Mouse (Mus musculus) CH12.LX (cell line): ENCODE data around the gene Pycr2. TPM values are rescaled to one million over a fixed set of nuclear protein-coding genes. Genes with fewer than 3 reads are reported as not detected.
"Not testable (repeated sequence)": the region's sequence is repeated elsewhere in the genome, so short reads cannot be mapped to it uniquely, and the experiment has no call there.

Experiments used
- DNase-seq: peaks from one replicate; pipeline ENCODE4 v3.0.0-alpha.2; 2013; ENCODE audit errors: extremely low read depth
- H3K27ac ChIP-seq: 2 replicates; pipeline ENCODE4 v1.5.1; 2012; ENCODE audit warnings: low read depth, mild to moderate bottlenecking, control low read depth, moderate library complexity; ENCODE audit not compliant: insufficient read depth
- H3K27me3 ChIP-seq: replicated peaks from 2 replicates; pipeline ENCODE3; 2012; ENCODE audit warnings: inconsistent platforms
- H3K36me3 ChIP-seq, 2 experiments: replicated peaks in 1 of 2; 2 replicates each; pipeline versions ENCODE3 to v1.6.1; 2012; ENCODE audit warnings: inconsistent platforms in 1 of 2, low read length in 1 of 2, mild to moderate bottlenecking in 1 of 2, mixed read lengths in 1 of 2, moderate library complexity in 1 of 2; ENCODE audit not compliant: control insufficient read depth in 1 of 2, insufficient read depth in 1 of 2
- H3K4me1 ChIP-seq, 2 experiments: 2 replicates each; pipeline ENCODE4 v1.6.1; 2012; ENCODE audit warnings: inconsistent platforms in 1 of 2, moderate library complexity in 1 of 2; ENCODE audit not compliant: insufficient read depth in 2 of 2, control insufficient read depth in 1 of 2
- H3K4me2 ChIP-seq: 2 replicates; pipeline ENCODE4 v1.6.1; 2012; ENCODE audit warnings: low read depth, mild to moderate bottlenecking, control low read depth; ENCODE audit not compliant: poor library complexity, insufficient read depth, severe bottlenecking
- H3K4me3 ChIP-seq, 3 experiments: fragments of 150-350 bp in 1 of 3; sonication (generic) in 1 of 3; replicated peaks in 1 of 3; 2 replicates each; pipeline versions ENCODE3 to v1.5.1; 2011 to 2012; ENCODE audit warnings: low read depth in 2 of 3, low read length in 2 of 3, mild to moderate bottlenecking in 2 of 3, moderate library complexity in 2 of 3, control low read depth in 1 of 3, improper control_type of control experiment in 1 of 3, inconsistent platforms in 1 of 3, mixed read lengths in 1 of 3; ENCODE audit not compliant: poor library complexity in 1 of 3
- H3K79me2 ChIP-seq: replicated peaks from 2 replicates; pipeline ENCODE4 v1.6.1; 2012; ENCODE audit warnings: mild to moderate bottlenecking, moderate library complexity; ENCODE audit not compliant: control insufficient read depth, poor library complexity, insufficient read depth, severe bottlenecking; ENCODE audit errors: extremely low read depth
- H3K9ac ChIP-seq: 2 replicates; pipeline ENCODE4 v1.6.1; 2012; ENCODE audit warnings: low read depth, mild to moderate bottlenecking, control low read depth, moderate library complexity; ENCODE audit not compliant: insufficient read depth
- H3K9me3 ChIP-seq: replicated peaks from 2 replicates; pipeline ENCODE3; 2012; ENCODE audit warnings: low read length, inconsistent platforms, mixed read lengths
- BHLHE40 ChIP-seq: IDR thresholded peaks from 2 replicates; pipeline ENCODE4 v1.6.1; 2011; ENCODE audit warnings: mild to moderate bottlenecking, low read depth, low read length, improper control_type of control experiment
- CHD1 ChIP-seq: IDR thresholded peaks from 2 replicates; pipeline ENCODE4 v1.6.1; 2012; ENCODE audit warnings: low read depth, low read length, improper control_type of control experiment, inconsistent platforms
- CTCF ChIP-seq, 2 experiments: IDR thresholded peaks in 1 of 2; conservative IDR thresholded peaks in 1 of 2; 2 replicates each; pipeline ENCODE4 v1.5.1; 2011 to 2012; ENCODE audit warnings: low read depth in 2 of 2, low read length in 2 of 2, improper control_type of control experiment in 1 of 2, inconsistent platforms in 1 of 2, mild to moderate bottlenecking in 1 of 2, moderate library complexity in 1 of 2
- E2F4 ChIP-seq: IDR thresholded peaks from 2 replicates; pipeline ENCODE4 v1.6.1; 2011; ENCODE audit warnings: low read depth, low read length, improper control_type of control experiment; ENCODE audit not compliant: insufficient replicate concordance
- EP300 ChIP-seq: IDR thresholded peaks from 2 replicates; pipeline ENCODE4 v1.6.1; 2011; ENCODE audit warnings: low read length, improper control_type of control experiment
- ETS1 ChIP-seq: conservative IDR thresholded peaks from 2 replicates; pipeline ENCODE4 v1.6.1; 2012; ENCODE audit warnings: low read depth, mild to moderate bottlenecking, inconsistent platforms, low read length, improper control_type of control experiment, moderate library complexity
- HCFC1 ChIP-seq: IDR thresholded peaks from 2 replicates; pipeline ENCODE4 v1.6.1; 2012; ENCODE audit warnings: low read depth, mild to moderate bottlenecking, inconsistent platforms, low read length, improper control_type of control experiment
- JUN ChIP-seq: IDR thresholded peaks from 2 replicates; pipeline ENCODE4 v1.6.1; 2011; ENCODE audit warnings: low read depth, mild to moderate bottlenecking, low read length, improper control_type of control experiment, moderate library complexity; ENCODE audit not compliant: insufficient read depth
- KAT2A ChIP-seq: IDR thresholded peaks from 2 replicates; pipeline ENCODE4 v1.6.1; 2012; ENCODE audit warnings: low read length, improper control_type of control experiment, inconsistent platforms; ENCODE audit not compliant: insufficient replicate concordance
- MAFK ChIP-seq: IDR thresholded peaks from 2 replicates; pipeline ENCODE4 v1.6.1; 2011; ENCODE audit warnings: low read length, improper control_type of control experiment; ENCODE audit not compliant: insufficient replicate concordance
- MAX ChIP-seq: IDR thresholded peaks from 2 replicates; pipeline ENCODE4 v1.6.1; 2011; ENCODE audit warnings: low read length, improper control_type of control experiment
- MEF2A ChIP-seq: IDR thresholded peaks from 2 replicates; pipeline ENCODE4 v1.6.1; 2014; ENCODE audit warnings: low read depth, mild to moderate bottlenecking, inconsistent platforms, low read length, improper control_type of control experiment, borderline replicate concordance
- MXI1 ChIP-seq: IDR thresholded peaks from 2 replicates; pipeline ENCODE4 v1.6.1; 2011; ENCODE audit warnings: mild to moderate bottlenecking, low read depth, low read length, improper control_type of control experiment
- NELFE ChIP-seq: IDR thresholded peaks from 2 replicates; pipeline ENCODE4 v1.6.1; 2011; ENCODE audit warnings: low read depth, low read length, improper control_type of control experiment
- PAX5 ChIP-seq: IDR thresholded peaks from 2 replicates; pipeline ENCODE4 v1.6.1; 2012; ENCODE audit warnings: low read length, inconsistent platforms, mixed read lengths
- RAD21 ChIP-seq: IDR thresholded peaks from 2 replicates; pipeline ENCODE4 v1.6.1; 2011; ENCODE audit warnings: low read depth, mild to moderate bottlenecking, low read length, improper control_type of control experiment, moderate library complexity
- RCOR1 ChIP-seq: conservative IDR thresholded peaks from 2 replicates; pipeline ENCODE4 v1.6.1; 2012; ENCODE audit warnings: low read depth, mild to moderate bottlenecking, inconsistent platforms, low read length, improper control_type of control experiment
- SIN3A ChIP-seq: IDR thresholded peaks from 2 replicates; pipeline ENCODE4 v1.6.1; 2012; ENCODE audit warnings: low read length, improper control_type of control experiment, inconsistent platforms
- TBP ChIP-seq: conservative IDR thresholded peaks from 2 replicates; pipeline ENCODE4 v1.6.1; 2011; ENCODE audit warnings: low read depth, low read length, improper control_type of control experiment
- TCF12 ChIP-seq: IDR thresholded peaks from 2 replicates; pipeline ENCODE4 v1.6.1; 2014; ENCODE audit warnings: low read depth, mild to moderate bottlenecking, inconsistent platforms, low read length, improper control_type of control experiment
- USF1 ChIP-seq: IDR thresholded peaks from 2 replicates; pipeline ENCODE4 v1.6.1; 2014; ENCODE audit warnings: low read depth, mild to moderate bottlenecking, inconsistent platforms, low read length, improper control_type of control experiment
- ZKSCAN1 ChIP-seq: IDR thresholded peaks from 2 replicates; pipeline ENCODE4 v1.6.1; 2012; ENCODE audit warnings: low read depth, inconsistent platforms, low read length, improper control_type of control experiment, borderline replicate concordance
- ZMIZ1 ChIP-seq: IDR thresholded peaks from 2 replicates; pipeline ENCODE4 v1.6.1; 2012; ENCODE audit warnings: low read depth, mild to moderate bottlenecking, inconsistent platforms, low read length, improper control_type of control experiment
- ZNF384 ChIP-seq: IDR thresholded peaks from 2 replicates; pipeline ENCODE4 v1.6.1; 2012; ENCODE audit warnings: low read depth, low read length, improper control_type of control experiment, inconsistent platforms
- dilution Hi-C: fragments of 300-500 bp; cut with MboI; formaldehyde crosslinking; loops from 2 replicates; pipeline ENCODE4 v1.14.3; 2020; ENCODE audit warnings: low sequenced_read_pairs; ENCODE audit not compliant: extremely low pct_unique_long_range_greater_than_20kb, extremely low pct_ligation_motif_present
- in situ Hi-C: fragments of 300-500 bp; cut with MboI; formaldehyde crosslinking; loops from 3 replicates; pipeline ENCODE4 v1.14.3; 2019; ENCODE audit warnings: low sequenced_read_pairs, low pct_ligation_motif_present, low pct_unique_long_range_greater_than_20kb, mixed read lengths
- polyA plus RNA-seq: library from polyadenylated mRNA; unstranded; fragments of >175 nt; gene quantifications from 2 replicates; pipeline ENCODE4 v1.2.1, GENCODE M21; 2012; ENCODE audit warnings: low read depth; ENCODE audit not compliant: insufficient read length
- total RNA-seq, 2 experiments: library from RNA; depleted of rRNA; stranded (reverse); fragments of 300-350 nt in 1 of 2; fragments of >200 nt in 1 of 2; gene quantifications; 2 replicates each; pipeline ENCODE4 v1.2.3; 2012 to 2014

Pycr2 gene
- total and polyA plus RNA-seq, 3 experiments: 73.0 to 131 (median 119) TPM

- no peaks in the 10 kb centered on the region for H3K9me3 ChIP-seq
- no peak for DNase-seq
- no peaks in the 10 kb centered on the region for H3K36me3 ChIP-seq
- no peaks in the 10 kb centered on the region for H3K27me3 ChIP-seq
- dilution Hi-C loops (no loop called here), in situ Hi-C loops (no loop called here)
- H3K27ac ChIP-seq: no peak within 1 kb of the TSS
- no peak within 1 kb of the TSS for H3K9ac ChIP-seq
- peaks cover 10 to 43% of the 10 kb centered on the region in 2 experiments for H3K4me1 ChIP-seq
- TF ChIP-seq ETS1: no peak
- no peak for TF ChIP-seq CHD1
- TF ChIP-seq CTCF (conservative IDR thresholded peaks at IDR 0.05 in 1 of 2, IDR thresholded peaks at IDR 0.05 in 1 of 2; ENCODE audit: low read depth in 2 of 2, low read length in 2 of 2): no peak
- TF ChIP-seq ZMIZ1: no peak
- TF ChIP-seq PAX5: no peak
- no peak for TF ChIP-seq MAX
- no peak for TF ChIP-seq TBP
- TF ChIP-seq TCF12: no peak
- TF ChIP-seq MAFK: no peak
- no peak for TF ChIP-seq KAT2A
- TF ChIP-seq, all 38 proteins: peak for 0
- H3K4me2 ChIP-seq: no peak within 1 kb of the TSS
- H3K4me3 ChIP-seq: no peak within 1 kb of the TSS
- H3K79me2 ChIP-seq: no peaks in the 10 kb centered on the region
Observed at GRCm38 (mm10) chr1:180892808-180893207, 11.3 kb upstream of the Pycr2 start, which contains the start of gene Lefty2. Gene Lefty2 (plus strand): TSS chr1:180893108.

DNA sequence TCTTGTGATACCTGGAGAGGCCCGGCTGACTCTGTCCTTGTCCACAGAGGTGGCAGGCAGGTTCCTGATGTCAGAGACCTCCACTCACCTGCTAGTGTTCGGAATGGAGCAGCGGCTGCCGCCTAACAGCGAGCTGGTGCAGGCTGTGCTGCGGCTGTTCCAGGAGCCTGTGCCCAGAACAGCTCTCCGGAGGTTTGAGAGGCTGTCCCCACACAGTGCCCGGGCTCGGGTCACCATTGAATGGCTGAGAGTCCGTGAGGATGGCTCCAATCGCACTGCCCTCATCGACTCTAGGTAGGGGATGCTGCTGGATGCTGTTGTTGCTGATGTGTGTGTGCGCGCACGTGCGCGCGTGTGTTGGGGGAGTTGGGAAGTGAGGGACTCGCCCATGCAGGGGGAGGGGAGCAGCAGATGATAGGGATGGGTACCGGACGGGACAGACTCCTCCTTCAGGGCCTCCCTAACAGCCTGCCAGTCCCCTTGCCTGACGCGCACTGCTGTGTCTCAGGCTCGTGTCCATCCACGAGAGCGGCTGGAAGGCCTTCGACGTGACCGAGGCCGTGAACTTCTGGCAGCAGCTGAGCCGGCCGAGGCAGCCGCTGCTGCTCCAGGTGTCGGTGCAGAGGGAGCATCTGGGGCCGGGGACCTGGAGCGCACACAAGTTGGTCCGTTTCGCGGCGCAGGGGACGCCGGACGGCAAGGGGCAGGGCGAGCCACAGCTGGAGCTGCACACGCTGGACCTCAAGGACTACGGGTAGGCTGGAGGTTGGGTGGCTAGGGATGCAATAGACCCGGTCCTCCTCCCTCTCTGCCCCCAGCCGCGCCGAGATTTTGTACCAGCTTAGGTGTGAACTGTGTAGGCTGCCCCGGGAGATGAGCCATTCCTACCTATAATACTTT lies 9.8 kb upstream of the Pycr2 start:
- in situ Hi-C loops, H3K79me2 ChIP-seq, H3K27me3 ChIP-seq, H3K4me2 ChIP-seq, H3K27ac ChIP-seq, dilution Hi-C loops, DNase-seq, H3K9me3 ChIP-seq, H3K4me3 ChIP-seq, H3K9ac ChIP-seq, H3K36me3 ChIP-seq: not testable (repeated sequence)
- H3K4me1 ChIP-seq: peaks cover 2 to 28% of the 10 kb centered on the region in 2 experiments

DNA sequence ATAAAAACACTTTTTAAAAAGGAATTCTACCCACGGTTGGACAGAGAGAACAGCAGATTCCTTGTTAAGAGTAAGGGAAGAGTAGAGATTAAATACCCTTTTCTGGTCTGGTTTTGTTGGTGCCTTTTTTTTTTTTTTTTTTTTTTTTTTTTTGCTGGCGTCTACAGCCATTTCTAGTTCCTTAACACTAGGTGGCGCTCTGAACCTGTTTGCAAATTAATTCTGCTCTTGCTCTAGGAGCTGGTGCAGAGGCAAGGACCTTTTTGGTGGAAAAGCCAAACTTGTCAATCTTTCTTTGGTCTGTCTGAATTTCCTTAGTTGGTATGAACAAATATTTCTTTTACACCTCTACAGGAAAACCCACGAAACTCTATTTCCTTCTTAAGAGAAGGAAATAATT lies 3.0 kb upstream of the Pycr2 start:
- H3K27me3 ChIP-seq: no peaks in the 10 kb centered on the region
- in situ Hi-C loops (no loop called here), dilution Hi-C loops (no loop called here)
- H3K9ac ChIP-seq: no peak overlapping the region
- DNase-seq: peak; percentile 76
- H3K4me2 ChIP-seq: no peak overlapping the region
- H3K4me3 ChIP-seq: no peak overlapping the region
- no peak overlapping the region for H3K27ac ChIP-seq
- H3K4me1 ChIP-seq: peaks cover 6 to 21% of the 10 kb centered on the region in 2 experiments
- peaks cover 16% of the 10 kb centered on the region for H3K79me2 ChIP-seq
- peaks cover 6 to 7% of the 10 kb centered on the region in 2 experiments for H3K36me3 ChIP-seq
- H3K9me3 ChIP-seq: no peaks in the 10 kb centered on the region
- TF ChIP-seq MXI1: no peak
- peak; percentile 100 for TF ChIP-seq ZNF384
- TF ChIP-seq MEF2A: no peak
- no peak for TF ChIP-seq RCOR1
- no peak for TF ChIP-seq NELFE
- TF ChIP-seq ETS1: no peak
- no peak; the same call in 1 of the 2 replicates for TF ChIP-seq ZKSCAN1
- no peak for TF ChIP-seq EP300
- no peak for TF ChIP-seq ZMIZ1
- no peak for TF ChIP-seq PAX5
- peak; percentile 25; the same call in 1 of the 2 replicates for TF ChIP-seq HCFC1
- no peak for TF ChIP-seq SIN3A
- TF ChIP-seq RAD21: peak; percentile 85
- no peak for TF ChIP-seq BHLHE40
- no peak for TF ChIP-seq E2F4
- TF ChIP-seq JUN: no peak
- TF ChIP-seq USF1: no peak
